In genomic region chr10:110290016-110290623, GRCm38 (mm10) we compare ENCODE assay signal across 19 mouse cellular contexts.
"Had no signal": no experiment of that assay in that cellular context is flagged by ENCODE, and none has a peak within 500 bp of the region (broad histone marks: within the 10 kb centered on the region; RNA-seq: fewer than 3 reads in every experiment).

No protein-coding gene starts in this region.

- H3K4me1 ChIP-seq: limb, embryonic 12.5 days; limb, embryonic 15.5 days; lung, embryonic 15.5 days; megakaryocyte, embryonic 14.5 days; midbrain, embryonic 10.5 days had no signal

- H3K27me3 ChIP-seq: limb, embryonic 12.5 days; limb, embryonic 15.5 days; lung, embryonic 15.5 days; megakaryocyte, embryonic 14.5 days had no signal

- H3K27ac ChIP-seq: limb, embryonic 12.5 days; limb, embryonic 15.5 days; liver, embryonic 14.5 days; lung, embryonic 15.5 days; midbrain, embryonic 10.5 days had no signal

- H3K9me3 ChIP-seq: limb, embryonic 12.5 days; limb, embryonic 15.5 days; lung, embryonic 15.5 days; midbrain, embryonic 10.5 days had no signal

- H3K9ac ChIP-seq: limb, embryonic 12.5 days; limb, embryonic 15.5 days; liver, embryonic 14.5 days; liver, postnatal 0 days; lung, embryonic 15.5 days had no signal

- ATAC-seq: liver, postnatal 0 days had no signal

- DNase-seq: kidney, adult 9 months; kidney, postnatal 14 days; kidney, postnatal 4 days; left cerebral cortex, postnatal 4 days; liver, postnatal 0 days; lung, postnatal 10 days; lung, postnatal 36 days; midbrain, embryonic 14.5 days; retina, postnatal 1 day; thymus, adult 2 months; thymus, postnatal 14 days; thymus, postnatal 4 days had no signal

- H3K4me3 ChIP-seq: limb, embryonic 12.5 days; limb, embryonic 15.5 days; lung, embryonic 15.5 days; megakaryocyte, embryonic 14.5 days; midbrain, embryonic 10.5 days had no signal

- H3K4me2 ChIP-seq: limb, embryonic 12.5 days; limb, embryonic 15.5 days; liver, embryonic 11.5 days; lung, embryonic 15.5 days had no signal

- H3K36me3 ChIP-seq: limb, embryonic 12.5 days; limb, embryonic 15.5 days; lung, embryonic 15.5 days; midbrain, embryonic 10.5 days had no signal
